Mouse (Mus musculus) erythroblast, embryonic 14.5 days (primary cell): ENCODE measurements at regions not wholly inside any gene's neighbourhood (a gene's known extent, or its start where the extent isn't known, plus 50 kb on each side); places are given as distances from the start of the nearest gene placed in this dataset.

Experiments used
- GATA1 ChIP-seq: IDR thresholded peaks from 2 replicates; pipeline ENCODE4 v1.6.1; 2012; ENCODE audit warnings: low read length, inconsistent platforms, mixed read lengths
- TAL1 ChIP-seq: IDR thresholded peaks from 3 replicates; pipeline ENCODE4 v1.6.1; 2012; ENCODE audit warnings: low read length, inconsistent platforms, mixed read lengths

DNA sequence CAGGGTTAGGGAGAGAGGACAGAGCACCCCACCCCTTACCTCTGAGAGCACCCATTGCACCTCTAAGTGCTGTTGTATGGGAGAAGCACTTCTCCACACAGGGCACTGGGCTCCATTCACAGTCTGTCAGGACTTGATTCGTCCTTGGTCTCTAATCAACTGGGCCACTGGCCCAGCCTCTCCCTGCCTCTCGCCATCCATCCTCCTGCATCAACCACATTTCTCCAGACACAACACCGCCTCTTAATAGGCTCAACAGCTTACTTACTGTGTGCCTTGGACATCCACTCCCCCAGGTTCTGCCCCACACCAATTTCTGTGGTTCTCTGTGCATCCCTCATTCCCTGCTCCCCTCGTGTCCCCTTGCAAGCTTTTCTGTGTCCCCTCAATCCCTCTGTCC, 166.9 kb downstream of the Zfp36l1 start:
- TF ChIP-seq GATA1 (no peak), TAL1 (no peak)
